8 mouse cellular contexts compared by ENCODE assay signal in the genomic region with DNA sequence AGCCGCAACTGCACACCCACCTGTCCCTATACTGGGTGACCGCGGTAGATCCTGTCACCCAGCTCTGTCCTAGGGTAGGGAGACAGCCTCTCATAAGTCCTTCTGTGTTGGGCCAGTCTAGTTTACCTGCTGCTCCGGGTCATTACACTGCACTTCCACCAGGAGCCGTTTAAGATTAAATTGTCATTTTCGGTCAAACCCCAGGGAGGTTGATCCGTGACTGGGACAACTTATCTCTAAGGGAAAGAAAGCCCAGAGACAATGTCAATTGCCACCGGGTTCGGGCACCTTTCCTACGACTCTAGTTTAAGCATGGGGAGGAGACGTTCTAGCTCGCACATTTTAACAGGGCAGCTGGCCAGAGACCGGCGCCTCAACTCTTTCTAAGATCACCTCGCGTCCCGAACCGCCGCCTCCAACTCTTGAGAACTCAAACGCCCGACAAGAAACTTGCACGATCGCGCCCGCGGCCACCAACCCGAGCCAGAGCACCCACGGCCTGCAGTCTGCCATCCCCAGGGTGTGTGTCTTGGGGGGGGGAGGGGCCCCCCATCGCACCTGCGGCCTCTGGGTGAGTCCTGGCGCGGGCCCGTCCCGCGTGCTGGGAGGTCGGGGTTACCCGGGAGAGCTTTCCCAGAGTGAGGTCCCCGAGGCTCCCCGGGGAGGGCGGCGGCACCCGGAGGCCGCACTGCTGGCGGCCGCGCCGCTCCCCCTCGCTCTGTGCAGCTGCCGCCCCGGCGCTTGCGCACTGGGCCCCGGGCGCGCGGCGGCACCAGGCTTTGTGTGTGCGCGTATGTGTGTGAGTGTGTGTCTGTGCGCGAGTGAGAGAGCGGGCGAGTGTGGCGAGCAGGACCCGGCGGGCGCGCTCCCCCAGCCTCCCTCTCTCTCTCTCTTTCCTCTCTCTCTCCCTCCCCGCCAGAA. TPM values are rescaled to one million over a fixed set of nuclear protein-coding genes. Genes with fewer than 3 reads are reported as not detected.
A peak's percentile ranks its signal among the peaks of the same experiment; 100 is the strongest.
DNase-seq lines count a peak whose midpoint lies in the region; ATAC-seq and TF ChIP-seq lines count a peak whose summit lies in the region.

A gene (plus strand): TSS at position 128 of the 921 bp plus-strand sequence.

- H3K4me1 ChIP-seq in hindbrain, embryonic 16.5 days (ENCODE audit: control insufficient read depth, insufficient read depth, low read depth, low read length): peaks cover 22% of the 10 kb centered on the region

- peak within 1 kb of the TSS; percentile 87 for H3K4me2 ChIP-seq in hindbrain, embryonic 16.5 days (ENCODE audit: low read length)

- no peaks in the 10 kb centered on the region for H3K9me3 ChIP-seq in hindbrain, embryonic 16.5 days (ENCODE audit: control insufficient read depth, low read length)

- H3K36me3 ChIP-seq in hindbrain, embryonic 16.5 days (ENCODE audit: control insufficient read depth, insufficient read depth, low read length): no peaks in the 10 kb centered on the region

- peak; percentile 93 for DNase-seq in ZHBTc4 (ENCODE audit: low read depth, low spot score)
- DNase-seq in cerebellum, postnatal 4 days (ENCODE audit: low spot score in 2 of 2): peak; percentile 81 to 90
- peak; percentile 94 for DNase-seq in gastrocnemius, adult 2 months
- DNase-seq in left cerebral cortex, adult 11 months (ENCODE audit: low spot score): peak; percentile 93
- DNase-seq in lung, postnatal 36 days: peak; percentile 93
- peak; percentile 97 for DNase-seq in retina, postnatal 1 day
- DNase-seq in thymus, postnatal 4 days: peak; percentile 96

- peak within 1 kb of the TSS; percentile 93 for H3K27ac ChIP-seq in gastrocnemius, adult 2 months
- peak within 1 kb of the TSS; percentile 99 for H3K27ac ChIP-seq in hindbrain, embryonic 16.5 days (ENCODE audit: low read depth, low read length)

- peak within 1 kb of the TSS; percentile 95 for H3K4me3 ChIP-seq in gastrocnemius, adult 2 months
- peak within 1 kb of the TSS; percentile 94 for H3K4me3 ChIP-seq in hindbrain, embryonic 16.5 days (ENCODE audit: low read length)

- H3K9ac ChIP-seq in hindbrain, embryonic 16.5 days (ENCODE audit: low read depth, low read length): peak within 1 kb of the TSS; percentile 90

- no peaks in the 10 kb centered on the region for H3K27me3 ChIP-seq in hindbrain, embryonic 16.5 days (replicated peaks; ENCODE audit: control insufficient read depth, insufficient read depth, low read length)

- ATAC-seq in hindbrain, embryonic 16.5 days: peak; percentile 85

- under 1% methylated on average over 57 of the region's 69 CpGs for WGBS in hindbrain, embryonic 16.5 days

- peak; percentile 32; the same call in 1 of the 2 replicates for TF ChIP-seq CTCF in gastrocnemius, adult 2 months (IDR thresholded peaks at IDR 0.05)

- intact Hi-C loops in gastrocnemius, adult 2 months (cut with DNase I): loop anchor here (5.0 kb wide), 1 partner anchor 42 kb away; no protein-coding TSS in a partner anchor

RNA-seq across cellular contexts. Expression of the gene that starts here (rescaled TPM):
- total RNA-seq in gastrocnemius, adult 2 months (2021): 10 to 100 TPM in 1 of 2 experiments, 1 to 10 TPM in 1; 4.9 to 10.7 TPM
- polyA plus RNA-seq in hindbrain, embryonic 16.5 days (2015; fragmentation: Nextera tagmentation; extraction: Ambion mirVana): 31.1 and 36.7 TPM in 2 replicates

Comparison
In these comparisons a context has a peak if more than half of its experiments do, and no peak if none do; other contexts are left out.
1. Peak in every context shown above with its lines: DNase-seq, ATAC-seq, H3K4me3 ChIP-seq and H3K27ac ChIP-seq.